Mouse (Mus musculus) forebrain, embryonic 15.5 days (tissue): ENCODE measurements around the gene Mpig6b. TPM values are rescaled to one million over a fixed set of nuclear protein-coding genes. Genes with fewer than 3 reads are reported as not detected.

Experiments
- ATAC-seq: fragments of 200-750 bp; cut with Nextera tagmentation; replicated peaks from 2 replicates; pipeline ENCODE4 v1.8.0; 2017; ENCODE audit warnings: mild to moderate bottlenecking, moderate TSS enrichment, moderate library complexity
- H3K27ac ChIP-seq: fragments of 300-500 bp; sonication (generic); replicated peaks from 2 replicates; pipeline ENCODE4 v1.5.1; 2015; ENCODE audit warnings: mild to moderate bottlenecking, inconsistent platforms
- H3K27me3 ChIP-seq: fragments of 300-500 bp; sonication (generic); 2 replicates; pipeline ENCODE4 v1.6.1; 2015; ENCODE audit warnings: inconsistent platforms
- H3K36me3 ChIP-seq: fragments of 300-500 bp; sonication (generic); 2 replicates; pipeline ENCODE4 v1.6.1; 2015; ENCODE audit warnings: mild to moderate bottlenecking, inconsistent platforms
- H3K4me1 ChIP-seq: fragments of 300-500 bp; sonication (generic); 2 replicates; pipeline ENCODE4 v1.6.1; 2015; ENCODE audit warnings: inconsistent platforms
- H3K4me2 ChIP-seq: fragments of 300-500 bp; sonication (generic); replicated peaks from 2 replicates; pipeline ENCODE4 v1.6.1; 2015; ENCODE audit warnings: mild to moderate bottlenecking, inconsistent platforms
- H3K4me3 ChIP-seq: fragments of 300-500 bp; sonication (generic); 2 replicates; pipeline ENCODE4 v1.5.1; 2015; ENCODE audit warnings: mild to moderate bottlenecking, inconsistent platforms
- H3K9ac ChIP-seq: fragments of 300-500 bp; sonication (generic); replicated peaks from 2 replicates; pipeline ENCODE4 v1.6.1; 2015; ENCODE audit warnings: mild to moderate bottlenecking, inconsistent platforms
- H3K9me3 ChIP-seq: fragments of 300-500 bp; sonication (generic); 2 replicates; pipeline ENCODE4 v1.6.1; 2016; ENCODE audit warnings: inconsistent platforms
- WGBS: fragments of 180-500 bp; shearing (Covaris S2); methylation state at CpG from one replicate; pipeline ENCODE4 v1.1.7; 2015; ENCODE audit warnings: mixed read lengths; 5-methylcytosine and 5-hydroxymethylcytosine counted together
- polyA plus RNA-seq: library from polyadenylated mRNA; unstranded; fragments of >200 nt; fragmentation: Nextera tagmentation; extraction: Ambion mirVana; gene quantifications from 2 replicates; pipeline ENCODE4 v1.2.1, GENCODE M21; 2015

The Mpig6b gene
- polyA plus RNA-seq, 1 experiment from 2014 or later = 0.17 TPM

DNA sequence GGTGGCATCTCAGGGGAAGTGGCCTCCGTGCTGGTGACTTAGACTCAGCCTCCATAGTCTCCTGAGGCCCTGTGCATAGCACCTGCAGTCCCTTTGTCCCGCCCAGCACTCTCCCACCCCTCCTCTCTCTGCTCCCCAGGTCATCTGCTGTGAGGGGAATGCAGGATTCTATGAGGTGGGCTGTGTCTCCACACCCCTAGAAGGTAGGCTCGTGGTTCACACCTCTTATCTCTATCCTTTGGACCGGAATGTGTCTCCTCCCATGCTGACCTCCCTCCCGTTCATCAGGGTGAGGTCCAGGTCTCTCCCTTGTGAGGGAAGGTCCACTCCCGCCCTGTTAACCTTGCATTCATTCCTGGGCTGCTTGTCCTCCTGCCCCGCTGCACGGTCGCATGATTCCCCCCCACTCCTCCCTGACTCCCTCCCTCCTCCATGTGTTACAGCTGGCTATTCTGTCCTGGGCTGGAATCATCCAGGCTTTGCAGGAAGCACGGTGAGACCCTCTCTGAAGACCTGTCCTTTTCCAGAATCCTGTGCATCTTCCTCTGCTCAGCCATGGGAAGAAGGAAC, 34.3 kb upstream of the Mpig6b start:
- no peak for ATAC-seq
- Histone ChIP-seq H3K9me3 (no peaks in the 10 kb centered on the region), H3K4me2 (no peak overlapping the region), H3K4me3 (no peak overlapping the region), H3K27me3 (no peaks in the 10 kb centered on the region), H3K36me3 (peaks cover 78% of the 10 kb centered on the region), H3K9ac (no peak overlapping the region), H3K4me1 (no peaks in the 10 kb centered on the region), H3K27ac (no peak overlapping the region)
- WGBS = 75% methylated on average over 10 of the region's 10 CpGs

DNA sequence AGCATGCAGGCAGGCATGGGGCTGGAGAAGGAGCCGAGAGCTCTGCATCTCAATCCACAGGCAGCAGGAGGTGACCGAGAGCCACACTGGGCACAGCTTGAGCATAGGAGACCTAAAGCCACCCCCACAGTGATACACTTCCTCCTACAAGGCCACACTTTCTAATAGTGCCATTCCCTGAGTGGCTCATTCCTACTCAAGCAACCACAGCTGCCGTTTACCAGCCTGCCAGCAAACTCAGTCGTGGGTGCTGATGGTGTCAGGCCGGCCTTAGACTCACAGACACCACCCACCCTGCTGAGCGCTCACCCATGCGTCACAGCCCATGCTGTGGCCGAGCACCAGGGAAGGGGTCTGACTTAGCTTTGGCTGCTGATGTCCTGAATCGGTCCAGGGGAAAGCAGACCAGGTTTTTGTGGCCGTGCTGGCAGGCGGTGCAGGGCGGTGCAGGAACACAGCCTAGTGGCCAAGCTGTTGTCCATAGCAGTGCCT, 31.2 kb upstream of the Mpig6b start:
- Histone ChIP-seq H3K9me3 (no peaks in the 10 kb centered on the region), H3K4me3 (no peak overlapping the region), H3K27me3 (no peaks in the 10 kb centered on the region), H3K4me2 (no peak overlapping the region), H3K4me1 (no peaks in the 10 kb centered on the region; the same call in 1 of the 2 replicates), H3K27ac (no peak overlapping the region), H3K9ac (no peak overlapping the region), H3K36me3 (peaks cover 91% of the 10 kb centered on the region)
- WGBS = 79% methylated on average over 12 of the region's 12 CpGs
- ATAC-seq = no peak

DNA sequence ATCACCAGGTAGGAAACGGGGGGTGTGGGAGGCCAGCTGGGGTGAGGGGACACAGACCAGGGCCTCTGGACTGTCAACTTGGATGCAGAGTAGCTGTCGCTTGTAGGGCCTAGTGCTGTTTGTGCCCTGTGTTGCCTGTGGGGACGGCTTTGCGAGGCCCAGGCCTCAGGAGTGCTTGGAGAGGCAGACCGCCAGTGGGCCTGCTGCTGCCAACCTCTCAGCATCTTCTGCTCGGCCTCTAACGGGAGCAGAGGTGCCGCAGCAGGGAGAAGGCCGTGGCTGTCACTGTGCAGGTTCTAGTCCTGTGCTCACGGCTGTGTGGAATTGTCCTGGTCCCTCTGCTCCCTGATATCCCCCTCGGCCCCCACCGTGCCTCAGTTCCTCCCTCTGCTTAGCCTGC, 30.6 kb upstream of the Mpig6b start:
- H3K4me1 ChIP-seq = no peaks in the 10 kb centered on the region; the same call in 1 of the 2 replicates
- no peaks in the 10 kb centered on the region for H3K27me3 ChIP-seq
- ATAC-seq = no peak
- no peak overlapping the region for H3K4me3 ChIP-seq
- no peaks in the 10 kb centered on the region for H3K9me3 ChIP-seq
- H3K4me2 ChIP-seq = no peak overlapping the region
- H3K9ac ChIP-seq = no peak overlapping the region
- H3K36me3 ChIP-seq = peaks cover 88% of the 10 kb centered on the region
- H3K27ac ChIP-seq = no peak overlapping the region
- WGBS = 83% methylated on average over 12 of the region's 12 CpGs

DNA sequence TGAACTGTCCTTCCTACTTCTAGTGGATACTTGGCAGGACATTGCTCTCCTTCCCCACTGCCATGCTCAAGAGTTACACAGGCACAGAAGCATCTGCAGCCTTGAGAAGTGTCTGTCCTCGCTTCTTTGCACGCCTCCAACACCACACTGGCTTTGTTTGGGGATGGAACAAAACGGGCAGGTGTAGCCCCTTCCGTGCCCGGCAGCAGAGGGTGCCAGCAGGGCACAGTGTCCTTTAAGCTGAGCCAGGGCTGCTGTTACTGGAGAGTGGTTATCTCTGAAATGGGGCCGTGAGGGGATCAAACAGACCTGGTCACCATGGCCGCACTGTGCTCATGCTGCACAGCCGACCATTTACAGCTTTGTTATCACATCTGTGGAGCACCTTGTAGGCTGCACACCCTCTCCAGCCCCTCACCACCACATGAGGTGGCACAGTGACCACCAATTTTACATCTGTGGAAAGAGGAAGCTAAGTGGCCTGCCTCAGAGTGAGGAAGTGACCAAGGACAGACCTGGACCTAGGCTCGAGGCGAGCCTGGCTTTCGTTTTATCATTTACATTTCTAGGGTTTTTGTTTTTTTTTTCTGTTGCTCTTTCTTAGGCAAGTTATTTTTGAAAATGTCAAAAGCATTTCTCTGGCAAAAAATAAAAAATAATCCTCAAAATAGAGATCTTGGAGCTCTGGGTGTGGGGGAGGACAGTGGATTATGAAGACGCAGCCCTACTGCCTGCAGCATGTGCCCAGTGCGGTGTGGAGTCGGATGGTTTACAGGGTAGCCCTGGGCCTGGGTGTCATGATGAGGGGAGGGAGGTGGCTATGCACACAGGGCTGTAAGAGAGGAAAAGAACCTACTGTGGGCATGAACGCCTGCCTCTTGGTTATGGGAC, 28.7 kb upstream of the Mpig6b start:
- Histone ChIP-seq H3K4me2 (no peak overlapping the region), H3K27ac (no peak overlapping the region), H3K4me1 (peaks cover 17% of the 10 kb centered on the region), H3K9me3 (no peaks in the 10 kb centered on the region), H3K4me3 (no peak overlapping the region), H3K36me3 (peaks cover 71% of the 10 kb centered on the region), H3K9ac (no peak overlapping the region), H3K27me3 (no peaks in the 10 kb centered on the region)
- 89% methylated on average over 15 of the region's 15 CpGs for WGBS
- ATAC-seq = no peak

DNA sequence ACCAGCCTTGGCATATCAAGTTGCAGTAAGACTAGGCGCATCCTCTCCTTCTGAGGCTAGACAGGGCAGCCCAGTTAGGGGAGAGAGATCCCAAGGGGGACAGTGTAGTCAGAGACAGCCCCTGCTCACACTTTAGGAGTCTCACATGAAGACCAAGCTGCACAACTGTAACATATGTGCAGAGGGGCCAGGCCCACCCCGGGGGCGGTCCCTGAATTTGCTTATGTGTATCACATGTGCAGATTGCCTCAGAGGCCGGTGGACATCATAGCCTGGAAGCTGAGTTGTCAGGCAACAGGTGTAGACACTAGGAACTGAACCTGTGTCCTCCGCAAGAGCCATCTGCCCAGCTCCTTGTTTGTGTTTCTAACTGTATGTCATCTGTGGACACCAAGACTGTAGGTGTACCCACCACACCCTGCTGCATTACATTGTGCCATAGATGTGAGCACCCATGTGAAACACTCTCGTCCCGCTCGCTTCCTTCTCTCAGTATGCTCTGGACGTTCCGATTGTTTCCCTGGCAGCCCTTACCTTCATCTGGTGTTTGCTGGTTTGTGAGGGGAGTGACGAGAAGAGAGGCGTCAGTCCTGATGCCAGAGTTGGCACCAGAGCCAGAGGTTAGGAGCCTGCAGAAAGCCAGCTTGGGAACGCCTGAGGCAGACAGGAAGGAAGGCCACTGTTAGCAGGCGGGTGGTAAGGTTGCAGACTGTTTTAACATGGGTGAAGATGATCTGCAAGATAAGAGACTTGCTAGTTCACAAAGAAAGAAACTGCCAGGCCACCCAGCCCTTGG, 26.6 kb upstream of the Mpig6b start:
- peaks cover 53% of the 10 kb centered on the region for H3K36me3 ChIP-seq
- no peak overlapping the region for H3K4me2 ChIP-seq
- H3K27ac ChIP-seq = no peak overlapping the region
- H3K9ac ChIP-seq = no peak overlapping the region
- H3K27me3 ChIP-seq = no peaks in the 10 kb centered on the region
- H3K4me1 ChIP-seq = peaks cover 19% of the 10 kb centered on the region
- ATAC-seq = no peak
- no peak overlapping the region for H3K4me3 ChIP-seq
- WGBS = 88% methylated on average over 14 of the region's 14 CpGs
- no peaks in the 10 kb centered on the region for H3K9me3 ChIP-seq

DNA sequence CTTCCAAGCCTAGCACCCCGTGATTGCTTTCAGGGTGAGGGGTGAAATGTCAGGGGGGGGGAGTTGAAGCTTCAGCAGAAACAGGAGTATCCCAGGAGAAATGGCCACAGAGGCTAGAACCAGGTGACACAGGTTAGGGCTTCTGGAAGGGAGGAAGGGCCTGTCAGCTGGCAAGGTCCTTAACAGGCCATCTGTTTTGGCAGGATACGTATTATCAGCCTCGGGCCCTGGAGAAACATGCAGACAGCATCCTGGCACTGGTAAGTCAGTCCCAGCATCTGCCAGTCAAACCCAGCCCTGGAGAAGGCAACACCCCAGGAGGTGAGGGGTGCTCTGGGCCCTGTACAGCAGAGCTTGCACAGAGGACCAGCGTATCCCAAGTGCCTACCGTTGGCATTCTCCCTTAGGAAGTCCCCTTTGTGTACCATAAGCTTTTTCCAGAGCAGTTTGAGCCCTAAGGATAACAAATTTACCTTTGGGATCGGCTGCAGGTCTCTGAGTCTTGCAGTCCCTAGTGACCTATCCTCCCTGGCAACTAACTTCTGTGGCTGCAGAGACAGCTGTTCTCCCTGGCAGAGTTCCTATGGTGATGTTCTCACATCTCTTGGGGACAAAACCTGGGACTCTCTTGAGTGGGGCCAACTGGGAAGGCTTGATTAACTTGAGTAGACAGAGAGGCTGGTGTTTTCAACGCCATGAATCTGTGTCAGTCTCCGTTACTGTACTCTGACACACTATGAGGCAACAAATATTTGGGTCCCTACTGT, 24.4 kb upstream of the Mpig6b start:
- WGBS = 46% methylated on average over 8 of the region's 8 CpGs
- Histone ChIP-seq H3K9me3 (no peaks in the 10 kb centered on the region), H3K4me1 (peaks cover 19% of the 10 kb centered on the region), H3K4me3 (peak overlapping the region; percentile 58), H3K27me3 (no peaks in the 10 kb centered on the region), H3K4me2 (peak overlapping the region; percentile 64), H3K9ac (peak overlapping the region; percentile 73), H3K36me3 (peaks cover 32% of the 10 kb centered on the region), H3K27ac (peak overlapping the region; percentile 98)
- ATAC-seq = peak; percentile 41

DNA sequence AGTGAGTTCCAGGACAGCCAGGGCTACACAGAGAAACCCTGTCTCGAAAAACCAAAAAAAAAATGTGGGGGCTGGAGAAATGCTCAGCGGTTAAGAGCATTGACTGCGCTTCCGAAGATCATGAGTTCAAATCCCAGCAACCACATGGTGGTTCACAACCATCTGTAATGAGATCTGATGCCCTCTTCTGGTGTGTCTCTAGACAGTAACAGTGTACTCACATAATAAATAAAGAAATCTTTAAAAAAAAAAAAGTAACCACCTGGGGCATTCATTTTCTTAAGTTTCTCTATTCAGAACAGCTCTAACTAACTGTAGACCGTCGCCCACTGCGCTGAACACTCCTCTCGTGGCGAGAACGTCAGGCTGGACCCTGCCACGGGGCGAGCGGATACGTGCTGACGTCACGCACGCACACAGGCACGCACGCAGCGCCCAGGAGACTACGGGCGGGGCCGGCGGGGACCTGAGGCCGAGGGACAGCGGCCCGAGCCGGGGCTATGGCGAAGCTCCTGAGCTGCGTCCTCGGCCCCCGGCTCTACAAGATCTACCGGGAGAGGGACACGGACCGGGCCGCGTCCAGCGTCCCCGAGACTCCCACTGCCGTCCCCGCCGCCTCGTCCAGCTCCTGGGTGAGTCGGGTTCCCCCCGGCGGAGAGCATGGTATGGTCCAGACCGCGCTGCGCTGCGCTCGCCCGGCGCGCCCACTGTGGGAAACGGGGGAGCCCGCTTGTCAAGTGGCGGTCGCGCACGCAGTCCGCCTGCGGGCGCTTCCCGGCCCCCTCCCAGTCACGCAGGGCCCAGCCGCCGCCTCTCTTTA, 23.1 kb upstream of the Mpig6b start, which contains the start of gene Abhd16a:
Gene Abhd16a (plus strand): TSS at position 439 of the 820 bp plus-strand sequence.
- Histone ChIP-seq H3K27ac (peak within 1 kb of the TSS; percentile 98), H3K36me3 (peaks cover 21% of the 10 kb centered on the region), H3K4me3 (peak within 1 kb of the TSS; percentile 58), H3K9ac (peak within 1 kb of the TSS; percentile 73), H3K9me3 (no peaks in the 10 kb centered on the region), H3K4me1 (peaks cover 19% of the 10 kb centered on the region), H3K4me2 (peak within 1 kb of the TSS; percentile 64), H3K27me3 (no peaks in the 10 kb centered on the region)
- peak; percentile 97 for ATAC-seq
- 3% methylated on average over 67 of the region's 67 CpGs for WGBS

DNA sequence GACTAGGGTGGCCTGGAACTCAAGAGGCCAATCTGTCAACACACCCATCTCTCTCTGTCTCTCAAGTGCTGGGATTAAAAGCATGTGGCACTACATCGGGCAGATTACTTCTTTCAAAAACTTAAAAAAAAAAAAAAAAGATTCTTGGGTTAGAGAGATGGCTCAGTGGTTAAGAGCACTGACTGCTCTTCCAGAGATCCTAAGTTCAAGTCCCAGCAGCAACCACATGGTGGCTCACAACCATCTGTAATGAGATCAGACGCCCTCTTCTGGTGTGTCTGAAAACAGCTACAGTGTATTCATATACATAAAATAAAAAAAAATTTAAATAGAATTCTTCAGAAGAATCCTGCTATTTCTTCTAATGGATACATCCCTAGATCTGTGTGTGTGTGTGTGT, 22.2 kb upstream of the Mpig6b start:
- peaks cover 19% of the 10 kb centered on the region for H3K4me1 ChIP-seq
- no peak overlapping the region for H3K4me2 ChIP-seq
- no peak overlapping the region for H3K4me3 ChIP-seq
- H3K27ac ChIP-seq = peak overlapping the region; percentile 55
- H3K36me3 ChIP-seq = peaks cover 14% of the 10 kb centered on the region
- no peak overlapping the region for H3K9ac ChIP-seq
- H3K27me3 ChIP-seq = no peaks in the 10 kb centered on the region
- ATAC-seq = no peak
- no peaks in the 10 kb centered on the region for H3K9me3 ChIP-seq
- 39% methylated on average over 2 of the region's 2 CpGs for WGBS

DNA sequence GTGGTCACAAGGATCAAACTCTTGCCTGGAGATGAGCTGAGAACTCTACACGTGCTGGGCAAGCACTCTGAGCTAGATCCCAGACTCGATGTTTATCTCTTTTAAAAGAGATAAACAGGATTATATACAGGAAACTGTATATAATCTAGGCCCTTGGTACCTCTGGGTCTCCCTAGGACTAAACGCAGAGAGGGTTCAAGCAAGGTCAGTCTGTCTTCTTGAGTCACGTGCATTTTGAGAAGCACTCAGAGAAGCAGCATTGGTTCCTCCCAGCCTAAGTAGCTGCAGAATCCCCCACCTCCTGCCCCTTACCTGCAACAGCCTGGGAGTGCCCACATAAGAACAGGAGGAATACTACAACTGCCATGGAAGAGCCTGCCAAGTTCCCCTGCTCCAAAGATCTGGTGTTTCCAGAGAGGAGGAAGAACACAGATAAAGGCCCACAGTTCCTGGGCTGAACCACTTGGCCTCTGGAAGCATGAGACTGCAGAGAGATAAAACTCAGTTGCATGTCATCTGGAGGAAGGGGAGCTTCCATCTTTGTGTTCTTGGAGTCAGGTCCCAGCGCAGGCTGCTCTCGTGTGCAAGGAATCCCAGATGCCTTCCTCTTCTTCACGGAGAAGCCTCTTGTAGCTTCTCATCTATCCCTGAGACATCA, 19.4 kb upstream of the Mpig6b start, which contains the start of gene Ly6g6f:
Gene Ly6g6f (minus strand): TSS at position 403 of the 658 bp plus-strand sequence.
- H3K27ac ChIP-seq = no peak within 1 kb of the TSS
- peaks cover 7% of the 10 kb centered on the region for H3K4me1 ChIP-seq
- no peaks in the 10 kb centered on the region for H3K9me3 ChIP-seq
- ATAC-seq = no peak
- no peaks in the 10 kb centered on the region for H3K36me3 ChIP-seq
- 84% methylated on average over 7 of the region's 7 CpGs for WGBS
- H3K27me3 ChIP-seq = no peaks in the 10 kb centered on the region
- H3K4me3 ChIP-seq = no peak within 1 kb of the TSS
- H3K9ac ChIP-seq = no peak within 1 kb of the TSS
- no peak within 1 kb of the TSS for H3K4me2 ChIP-seq

DNA sequence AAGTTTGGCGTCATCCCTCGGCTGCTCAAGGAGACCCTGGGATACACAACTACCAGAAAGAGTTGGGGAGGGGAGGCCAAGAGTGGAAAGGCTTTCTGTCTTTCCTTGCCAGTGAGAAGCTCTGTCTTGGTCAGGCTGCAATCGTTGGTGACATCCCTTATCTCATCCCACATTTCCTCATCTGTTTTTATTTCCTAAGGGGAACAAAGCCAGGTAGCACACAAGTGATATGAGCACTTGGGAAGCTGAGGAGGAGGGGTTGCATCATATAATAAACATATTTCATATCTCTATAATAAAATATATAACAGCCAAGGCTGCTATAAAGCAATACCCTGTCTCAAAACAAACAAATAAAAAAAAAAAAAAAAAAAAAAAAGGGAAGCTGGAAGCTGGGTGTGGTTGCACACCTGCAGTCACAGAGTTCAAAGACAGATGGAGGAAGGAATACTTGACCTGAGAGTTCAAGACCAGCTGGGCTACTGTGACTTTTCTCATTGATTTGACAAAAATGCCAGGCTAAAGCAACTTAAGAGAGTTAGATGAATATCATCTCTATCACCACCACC, 18.0 kb upstream of the Mpig6b start:
- WGBS = 80% methylated on average over 3 of the region's 3 CpGs
- Histone ChIP-seq H3K4me2 (no peak overlapping the region), H3K4me1 (no peaks in the 10 kb centered on the region), H3K36me3 (no peaks in the 10 kb centered on the region), H3K9ac (no peak overlapping the region), H3K27me3 (no peaks in the 10 kb centered on the region), H3K27ac (no peak overlapping the region), H3K4me3 (no peak overlapping the region), H3K9me3 (no peaks in the 10 kb centered on the region)
- ATAC-seq = no peak
